Mouse (Mus musculus): ENCODE results near the gene 1600002K03Rik.
"Not testable (repeated sequence)": the region's sequence is repeated elsewhere in the genome, so short reads cannot be mapped to it uniquely, and the experiment has no call there.

The 1600002K03Rik gene

GRCm38 (mm10) chr10:80166136-80166535 lies 6.6 kb upstream of the 1600002K03Rik start:
- not testable (repeated sequence) for DNase-seq (ENCODE audit: low read depth, low spot score)

GRCm38 (mm10) chr10:80167460-80168037 lies 5.2 kb upstream of the 1600002K03Rik start:
- peak; percentile 99 for DNase-seq (ENCODE audit: low read depth, low spot score)

GRCm38 (mm10) chr10:80168038-80168661 lies 4.6 kb upstream of the 1600002K03Rik start:
- DNase-seq (ENCODE audit: low read depth, low spot score), result peak; percentile 96

DNA sequence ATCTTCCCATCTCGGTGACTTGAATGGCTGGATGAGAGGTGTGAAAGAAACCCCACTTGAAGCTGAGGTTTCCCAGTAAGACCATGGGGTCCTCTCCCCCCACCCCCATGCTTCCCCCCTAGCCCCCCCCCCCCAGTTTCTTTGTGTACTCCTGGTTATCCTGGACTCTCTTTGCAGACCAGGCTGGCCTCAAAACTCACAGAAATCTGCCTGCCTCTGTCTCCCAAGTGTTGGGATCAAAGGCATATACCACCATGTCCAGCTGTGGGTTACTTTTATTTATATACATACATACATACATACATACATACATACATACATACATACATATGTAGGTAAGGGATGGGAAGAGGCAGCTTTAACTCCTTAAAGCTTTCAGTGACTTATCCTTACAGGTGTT lies 3.7 kb upstream of the 1600002K03Rik start:
- DNase-seq (ENCODE audit: low read depth, low spot score), result no peak

GRCm38 (mm10) chr10:80169651-80170050 lies 3.1 kb upstream of the 1600002K03Rik start:
- no peak for DNase-seq (ENCODE audit: low read depth, low spot score)

- DNase-seq (ENCODE audit: low read depth, low spot score), result no peak
Measured at GRCm38 (mm10) chr10:80170052-80170451, 2.7 kb upstream of the 1600002K03Rik start.

GRCm38 (mm10) chr10:80170601-80171021 lies 2.1 kb upstream of the 1600002K03Rik start:
- DNase-seq (ENCODE audit: low read depth, low spot score), result no peak

- no peak for DNase-seq (ENCODE audit: low read depth, low spot score)
Measured at GRCm38 (mm10) chr10:80171252-80171651, 1.5 kb upstream of the 1600002K03Rik start.

- DNase-seq (ENCODE audit: low read depth, low spot score), result no peak
Measured at GRCm38 (mm10) chr10:80171760-80172526, 801 bp upstream of the 1600002K03Rik start.

- DNase-seq (ENCODE audit: low read depth, low spot score), result no peak
Measured at GRCm38 (mm10) chr10:80173358-80173757, 614 bp downstream of the 1600002K03Rik start.

GRCm38 (mm10) chr10:80173955-80174640 lies 1.4 kb downstream of the 1600002K03Rik start:
- DNase-seq (ENCODE audit: low read depth, low spot score), result no peak

DNA sequence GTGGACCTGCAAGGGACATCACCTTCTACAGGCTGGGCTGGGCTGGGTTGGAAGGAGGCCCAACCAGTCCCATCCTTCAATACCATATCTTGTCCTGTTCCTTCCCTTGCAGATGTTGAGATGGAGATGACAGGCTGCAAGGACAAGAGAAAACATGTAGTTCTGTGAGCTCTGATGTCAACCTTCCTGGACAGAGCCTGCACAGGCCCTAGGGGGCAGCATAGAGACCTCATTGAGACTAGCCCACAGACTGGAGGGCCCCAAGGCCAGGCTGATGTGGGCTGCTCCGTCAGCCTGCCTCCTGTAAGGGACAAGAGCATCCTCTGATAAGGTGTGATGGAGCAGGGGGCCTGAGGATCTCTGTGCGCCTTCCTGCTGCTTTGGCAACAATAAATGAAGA lies 2.0 kb downstream of the 1600002K03Rik start:
- DNase-seq (ENCODE audit: low read depth, low spot score), result no peak

DNA sequence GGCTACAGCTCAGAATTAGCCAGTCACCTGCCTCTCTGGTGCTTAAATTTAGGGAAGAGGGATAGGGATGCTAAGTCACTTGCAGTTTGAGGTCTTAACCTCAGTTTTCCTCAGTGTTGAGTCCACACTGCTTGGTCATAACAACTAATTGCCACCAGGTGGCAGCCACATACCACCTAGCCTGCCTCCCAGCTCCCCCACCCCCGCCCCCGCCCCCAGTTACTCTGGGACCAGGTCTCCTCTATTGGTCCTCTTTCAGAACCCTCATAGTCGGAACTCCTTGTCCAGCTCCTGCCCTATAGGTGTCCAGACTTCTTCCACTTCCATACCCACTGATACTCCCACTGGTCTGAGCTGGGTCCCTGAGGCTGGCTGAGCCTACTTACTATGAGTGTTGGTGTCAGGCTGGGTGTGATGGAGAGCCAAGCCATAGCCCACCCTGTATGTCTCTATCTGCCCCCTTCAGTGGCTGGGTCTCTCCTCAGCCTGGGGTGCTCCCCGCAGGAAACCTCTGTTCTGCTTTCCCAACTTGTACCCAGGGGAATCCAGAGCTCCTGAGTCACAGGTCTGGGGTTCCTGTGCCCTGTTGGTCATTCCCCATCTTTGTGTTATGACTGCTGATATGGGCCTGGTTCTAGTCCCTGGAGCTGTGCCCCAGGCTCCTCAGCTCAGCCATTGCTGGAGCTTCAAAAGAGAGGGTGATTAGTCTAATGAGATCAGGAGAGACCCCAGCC lies 3.0 kb downstream of the 1600002K03Rik start:
- DNase-seq (ENCODE audit: low read depth, low spot score), result peak; percentile 64

DNA sequence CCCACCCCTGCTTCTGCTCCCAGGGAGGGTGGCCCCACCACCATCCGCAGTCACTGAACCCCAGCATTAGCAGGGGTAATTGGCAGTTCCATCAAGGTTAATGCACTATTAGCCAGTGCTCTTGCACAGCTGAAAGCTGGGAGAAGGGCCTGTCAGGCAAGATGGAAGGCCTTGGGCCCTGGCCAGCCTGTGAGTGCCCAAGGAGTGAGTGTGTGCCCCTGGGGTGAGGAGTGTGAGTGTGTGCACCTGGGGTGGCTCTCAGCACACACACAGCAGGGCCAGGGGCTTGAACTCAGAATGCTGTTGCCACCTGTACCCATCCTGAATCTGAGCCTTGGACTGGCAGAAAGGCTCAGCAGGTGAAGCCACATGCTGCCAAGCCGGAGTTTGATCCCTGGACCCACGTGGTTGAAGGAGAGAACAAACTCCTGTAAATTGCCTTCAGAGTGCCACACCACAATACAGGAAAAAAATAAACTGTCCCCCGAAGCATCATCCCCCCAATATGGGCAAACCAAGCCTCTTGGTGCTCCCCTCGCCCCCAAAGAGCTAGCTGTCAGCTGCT lies 3.6 kb downstream of the 1600002K03Rik start:
- no peak for DNase-seq (ENCODE audit: low read depth, low spot score)

- no peak for DNase-seq (ENCODE audit: low read depth, low spot score)
Measured at GRCm38 (mm10) chr10:80177441-80178279, 4.9 kb downstream of the 1600002K03Rik start.

GRCm38 (mm10) chr10:80179068-80180051 lies 6.6 kb downstream of the 1600002K03Rik start, which contains the start of gene Efna2:
Gene Efna2 (plus strand): TSS chr10:80179482.
- no peak for DNase-seq (ENCODE audit: low read depth, low spot score)

DNA sequence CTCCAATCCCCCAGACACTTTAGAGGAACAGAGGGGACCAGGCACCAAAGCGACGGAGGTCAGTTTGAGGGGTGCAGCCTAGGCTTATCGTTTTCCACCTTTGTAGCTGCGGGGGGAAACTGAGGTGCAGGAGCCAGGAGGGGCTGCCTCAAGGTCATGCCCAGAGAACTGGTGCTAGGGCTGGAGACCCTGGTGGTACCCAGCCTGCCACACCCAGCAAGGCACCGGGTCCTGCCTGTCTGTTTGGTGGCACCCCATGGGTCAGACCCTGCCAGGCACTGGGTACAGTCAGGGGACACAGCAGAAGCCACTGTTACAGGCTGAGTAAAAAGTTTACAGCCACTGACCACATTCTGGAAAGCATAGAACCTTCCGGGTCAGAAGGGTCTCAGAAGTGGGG lies 7.5 kb downstream of the 1600002K03Rik start:
- DNase-seq (ENCODE audit: low read depth, low spot score), result no peak

GRCm38 (mm10) chr10:80180823-80181222 lies 8.1 kb downstream of the 1600002K03Rik start:
- DNase-seq (ENCODE audit: low read depth, low spot score), result no peak

- DNase-seq (ENCODE audit: low read depth, low spot score), result no peak
Measured at GRCm38 (mm10) chr10:80182547-80182946, 9.8 kb downstream of the 1600002K03Rik start.

Measured in forelimb bud, embryonic 11.5 days (tissue).